Mouse (Mus musculus) macrophage (primary cell): Measurements from ENCODE around the gene Ppp4r1. TPM values are rescaled to one million over a fixed set of nuclear protein-coding genes. Genes with fewer than 3 reads are reported as not detected.

ENCODE experiments used
- H3K27ac ChIP-seq: fragments of 350-480 bp; formaldehyde crosslinking; 2 replicates; pipeline ENCODE4 v1.9.0; 2021
- H3K36me3 ChIP-seq: fragments of 350-480 bp; formaldehyde crosslinking; 2 replicates; pipeline ENCODE4 v1.9.0; 2021; ENCODE audit errors: inconsistent target
- H3K4me3 ChIP-seq: fragments of 350-480 bp; formaldehyde crosslinking; 2 replicates; pipeline ENCODE4 v1.9.0; 2021; ENCODE audit errors: inconsistent target
- H3K79me2 ChIP-seq: fragments of 350-480 bp; formaldehyde crosslinking; 2 replicates; pipeline ENCODE4 v1.9.0; 2021; ENCODE audit errors: inconsistent target
- WGBS: methylation state at CpG from one replicate; pipeline ENCODE4 v1.1.7; 2026; ENCODE audit warnings: inconsistent platforms; ENCODE audit not compliant: missing documents; 5-methylcytosine and 5-hydroxymethylcytosine counted together
- polyA plus RNA-seq: library from polyadenylated mRNA; stranded (reverse); fragments of 250-400 nt; gene quantifications from 3 replicates; pipeline ENCODE4 v1.2.4, GENCODE M21; 2018; ENCODE audit warnings: inconsistent platforms
- total RNA-seq, 78 experiments: library from RNA; depleted of rRNA; stranded (reverse); fragments of 250-400 nt; gene quantifications; 1 replicate in 9 of 78; 2 replicates in 24 of 78; 3 replicates in 43 of 78; 4 replicates in 2 of 78; pipeline ENCODE4 v1.2.4; 2018; ENCODE audit warnings: inconsistent platforms in 56 of 78

Ppp4r1 gene
- total RNA-seq (2018; cell fraction: chromatin; rRNA removed): 100 to 1,000 TPM in 25 of 26 experiments, 10 to 100 TPM in 1; 99.6 to 452 (median 234) TPM
- 10 to 100 TPM; 34.3 to 65.4 (median 48.6) TPM for total RNA-seq (2018; cell fraction: cytosol; rRNA removed)
- total RNA-seq (2018; cell fraction: nucleus; rRNA removed): 100 to 1,000 TPM in 17 of 26 experiments, 10 to 100 TPM in 9; 65.0 to 297 (median 115) TPM
- polyA plus RNA-seq: 33.7 to 41.6 TPM (median 40.4 TPM) in 3 replicates

DNA sequence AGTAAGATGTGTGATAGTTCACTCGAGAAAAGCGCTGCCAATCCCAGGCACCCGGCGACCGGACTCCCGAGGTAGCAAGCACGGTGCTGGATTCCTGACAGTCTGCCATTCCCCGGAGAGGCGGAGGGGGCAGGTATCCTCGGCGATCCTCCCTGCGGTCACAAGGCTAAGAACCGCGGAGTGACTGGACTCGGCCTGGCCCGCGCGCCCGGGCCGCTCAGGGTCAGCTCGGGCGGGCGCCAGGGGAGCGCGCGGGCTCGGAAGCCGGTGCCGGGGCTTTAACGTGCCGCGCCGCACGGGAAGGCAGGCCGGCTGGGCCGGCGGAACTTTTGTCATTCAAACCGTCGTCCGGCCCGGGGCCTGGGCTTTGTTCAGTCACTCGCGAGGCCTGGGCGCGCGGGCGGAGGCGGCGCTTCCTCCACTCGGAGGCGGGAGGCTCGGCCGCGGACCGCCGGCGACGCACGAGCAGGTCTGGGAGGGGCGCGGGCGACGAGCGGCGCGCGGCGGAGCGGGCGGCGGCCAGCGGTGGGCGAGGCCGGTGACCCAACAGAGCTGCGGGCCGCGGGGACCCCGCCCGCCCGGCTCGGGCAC is at the start of gene Ppp4r1:
TSS of gene Ppp4r1 (plus strand) at position 23 of the 591 bp plus-strand sequence.
- under 1% methylated on average over 61 of the region's 81 CpGs for WGBS
- Histone ChIP-seq H3K79me2 (peaks cover 39% of the 10 kb centered on the region), H3K27ac (peak within 1 kb of the TSS; percentile 65), H3K36me3 (peaks cover 12% of the 10 kb centered on the region; the same call in 1 of the 2 replicates), H3K4me3 (peak within 1 kb of the TSS; percentile 40)

DNA sequence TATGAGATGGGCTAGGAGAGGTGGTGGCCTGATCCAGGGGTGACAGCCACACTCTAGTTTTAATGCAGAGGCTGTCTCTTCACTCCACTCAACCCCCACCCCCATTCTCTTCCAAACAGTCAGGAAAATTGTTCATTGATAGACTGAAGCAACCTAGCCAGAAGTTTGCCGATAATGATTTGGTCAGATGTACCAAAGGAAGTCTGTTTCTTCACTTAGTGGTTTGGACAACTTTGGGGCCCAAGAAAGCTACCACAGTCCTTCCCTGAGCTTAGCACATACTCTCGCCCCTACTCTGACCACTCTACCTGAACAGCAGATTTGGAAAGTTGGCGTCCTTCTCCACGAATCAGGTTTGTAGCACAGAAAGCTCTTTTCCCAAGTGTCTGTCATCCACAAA is 49.7 kb upstream of the Ppp4r1 start:
- Histone ChIP-seq H3K27ac (0 out of 2 replicates have a peak overlapping the region, but pooled peaks have one; percentile 10), H3K4me3 (no peak overlapping the region), H3K79me2 (peaks cover 89% of the 10 kb centered on the region), H3K36me3 (no peaks in the 10 kb centered on the region)
- 29% methylated on average over 4 of the region's 4 CpGs for WGBS

- 34% methylated on average over 2 of the region's 2 CpGs for WGBS
- H3K79me2 ChIP-seq: peaks cover 93% of the 10 kb centered on the region
- peak overlapping the region; percentile 48 for H3K27ac ChIP-seq
- no peaks in the 10 kb centered on the region for H3K36me3 ChIP-seq
- H3K4me3 ChIP-seq: no peak overlapping the region
Measured at GRCm38 (mm10) chr17:65735088-65735487, 47.3 kb upstream of the Ppp4r1 start.

- no peak overlapping the region for H3K4me3 ChIP-seq
- H3K27ac ChIP-seq: peak overlapping the region; percentile 83
- WGBS: 39% methylated on average over 5 of the region's 5 CpGs
Measured at GRCm38 (mm10) chr17:65737175-65737574, 45.2 kb upstream of the Ppp4r1 start.

DNA sequence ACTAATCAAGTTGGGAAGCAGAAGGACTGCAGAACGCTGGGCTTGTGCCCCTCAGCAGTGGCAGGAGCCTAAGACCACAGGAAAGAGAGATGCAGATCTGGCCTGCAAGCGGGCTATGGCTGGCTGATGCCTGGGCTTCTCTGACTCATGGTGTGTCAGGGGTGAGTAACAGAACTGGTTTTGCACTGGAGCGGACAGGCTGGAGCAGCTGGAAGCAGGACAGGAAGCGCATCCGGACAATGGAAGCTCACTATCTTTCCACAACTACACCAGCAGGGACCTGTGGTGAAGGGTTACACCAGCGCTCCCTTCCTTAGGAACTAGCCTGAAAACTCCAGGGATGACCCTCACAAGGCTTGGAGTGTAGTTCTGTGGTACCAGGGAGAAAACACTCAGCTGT is 44.8 kb upstream of the Ppp4r1 start:
- Histone ChIP-seq H3K4me3 (no peak overlapping the region), H3K27ac (peak overlapping the region; percentile 83), H3K79me2 (peaks cover 100% of the 10 kb centered on the region), H3K36me3 (no peaks in the 10 kb centered on the region)
- 51% methylated on average over 6 of the region's 6 CpGs for WGBS

More at GRCm38 (mm10) chr17:65737175-65737574, 45.2 kb upstream of the Ppp4r1 start:
- Histone ChIP-seq H3K36me3 (no peaks in the 10 kb centered on the region), H3K79me2 (peaks cover 100% of the 10 kb centered on the region)

- H3K4me3 ChIP-seq: no peak overlapping the region
- peaks cover 100% of the 10 kb centered on the region for H3K79me2 ChIP-seq
- 68% methylated on average over 15 of the region's 15 CpGs for WGBS
Measured at GRCm38 (mm10) chr17:65739874-65740725, 42.3 kb upstream of the Ppp4r1 start.

GRCm38 (mm10) chr17:65741565-65741964 is 40.8 kb upstream of the Ppp4r1 start:
- Histone ChIP-seq H3K27ac (no peak overlapping the region), H3K4me3 (no peak overlapping the region), H3K79me2 (peaks cover 100% of the 10 kb centered on the region), H3K36me3 (peaks cover 16% of the 10 kb centered on the region; the same call in 1 of the 2 replicates)
- WGBS: 98% methylated on average over 4 of the region's 4 CpGs

More at GRCm38 (mm10) chr17:65739874-65740725, 42.3 kb upstream of the Ppp4r1 start:
- Histone ChIP-seq H3K27ac (peak overlapping the region; percentile 60), H3K36me3 (peaks cover 9% of the 10 kb centered on the region; the same call in 1 of the 2 replicates)

DNA sequence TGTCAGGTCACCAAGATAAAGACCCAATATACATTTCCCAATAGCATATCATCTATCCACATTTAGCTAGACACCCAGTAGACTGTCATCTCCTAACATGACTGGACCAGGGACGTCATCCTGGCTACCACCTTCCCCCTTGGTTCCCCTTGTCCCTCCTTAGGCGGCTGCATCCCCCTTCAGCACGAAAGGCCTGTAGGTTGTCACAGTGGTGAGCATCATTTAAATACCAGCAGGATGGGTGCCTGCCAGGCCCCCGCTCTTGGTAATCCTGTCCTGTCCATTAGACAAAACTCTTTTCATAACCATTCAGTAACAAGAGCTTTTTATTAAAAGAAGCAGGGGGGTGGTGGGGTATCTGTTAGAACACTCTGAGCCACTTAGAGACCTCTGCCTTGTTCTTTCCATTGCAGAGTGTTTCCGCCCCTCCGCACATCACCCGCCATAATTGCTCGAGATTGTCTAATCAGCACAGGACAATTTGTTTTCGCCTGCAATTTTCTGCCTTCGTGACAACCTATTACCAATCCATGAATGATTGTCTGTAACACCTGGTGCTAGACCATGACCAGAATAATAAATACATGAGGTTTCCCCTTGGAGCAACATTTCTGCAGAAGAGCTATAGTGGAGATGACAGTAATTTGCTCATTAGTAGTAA is 40.0 kb upstream of the Ppp4r1 start:
- Histone ChIP-seq H3K79me2 (peaks cover 100% of the 10 kb centered on the region), H3K4me3 (no peak overlapping the region), H3K36me3 (peaks cover 16% of the 10 kb centered on the region; the same call in 1 of the 2 replicates), H3K27ac (no peak overlapping the region)
- 95% methylated on average over 9 of the region's 10 CpGs for WGBS

GRCm38 (mm10) chr17:65742969-65743368 is 39.4 kb upstream of the Ppp4r1 start:
- no peak overlapping the region for H3K4me3 ChIP-seq
- peaks cover 100% of the 10 kb centered on the region for H3K79me2 ChIP-seq
- H3K27ac ChIP-seq: no peak overlapping the region
- WGBS: 100% methylated on average over 4 of the region's 4 CpGs
- peaks cover 16% of the 10 kb centered on the region; the same call in 1 of the 2 replicates for H3K36me3 ChIP-seq

DNA sequence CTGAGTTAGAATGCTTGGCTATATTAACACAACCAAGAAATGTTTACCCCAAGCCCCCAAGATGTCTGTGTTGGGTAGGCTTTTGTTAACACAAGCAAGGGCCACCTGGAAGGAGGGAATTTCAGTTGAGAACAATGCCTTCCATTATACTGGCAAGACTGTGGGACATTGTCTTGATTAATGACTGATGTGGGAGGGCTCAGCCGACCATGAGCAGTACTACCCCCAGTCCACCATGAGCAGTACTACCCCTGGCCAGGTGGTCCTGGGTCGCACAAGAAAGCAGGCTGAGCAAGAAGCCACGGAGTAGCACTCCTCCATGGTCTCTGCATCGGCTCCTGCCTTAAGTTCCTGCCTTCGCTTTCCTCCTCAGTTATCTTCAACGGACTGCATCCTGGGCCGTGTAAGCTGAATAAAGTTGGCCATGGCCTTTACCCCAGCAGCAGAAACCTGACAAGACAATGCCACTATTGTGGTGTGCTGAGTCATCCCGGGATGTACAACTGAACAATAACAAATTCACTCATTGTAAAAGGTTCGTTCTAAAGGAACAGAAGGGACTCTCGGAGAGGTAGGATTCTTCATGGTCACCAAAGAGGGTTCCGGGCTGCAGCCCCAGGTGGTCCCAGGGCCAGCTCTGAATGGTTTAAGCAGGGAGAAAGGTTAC is 38.6 kb upstream of the Ppp4r1 start:
- 95% methylated on average over 11 of the region's 11 CpGs for WGBS
- Histone ChIP-seq H3K36me3 (peaks cover 16% of the 10 kb centered on the region; the same call in 1 of the 2 replicates), H3K79me2 (peaks cover 100% of the 10 kb centered on the region), H3K27ac (no peak overlapping the region), H3K4me3 (no peak overlapping the region)

GRCm38 (mm10) chr17:65746314-65746713 is 36.1 kb upstream of the Ppp4r1 start:
- whole genome bisulfite sequencing: over 99% methylated on average over 6 of the region's 6 CpGs
- Histone ChIP-seq H3K36me3 (peaks cover 16% of the 10 kb centered on the region; the same call in 1 of the 2 replicates), H3K4me3 (no peak overlapping the region), H3K79me2 (peaks cover 100% of the 10 kb centered on the region), H3K27ac (no peak overlapping the region)

GRCm38 (mm10) chr17:65748997-65749396 is 33.4 kb upstream of the Ppp4r1 start:
- Histone ChIP-seq H3K27ac (no peak overlapping the region), H3K4me3 (no peak overlapping the region), H3K36me3 (peaks cover 23% of the 10 kb centered on the region), H3K79me2 (peaks cover 100% of the 10 kb centered on the region)
- WGBS: 98% methylated on average over 6 of the region's 6 CpGs

- Histone ChIP-seq H3K27ac (no peak overlapping the region), H3K4me3 (no peak overlapping the region), H3K36me3 (peaks cover 28% of the 10 kb centered on the region), H3K79me2 (peaks cover 100% of the 10 kb centered on the region)
- 63% methylated on average over 7 of the region's 7 CpGs for WGBS
Measured at GRCm38 (mm10) chr17:65749803-65750202, 32.6 kb upstream of the Ppp4r1 start.

- Histone ChIP-seq H3K79me2 (peaks cover 100% of the 10 kb centered on the region), H3K27ac (no peak overlapping the region), H3K36me3 (peaks cover 26% of the 10 kb centered on the region), H3K4me3 (no peak overlapping the region)
Measured at GRCm38 (mm10) chr17:65750301-65750700, 32.1 kb upstream of the Ppp4r1 start.
